Mouse (Mus musculus): ENCODE data around the gene Ush2a.

DNA sequence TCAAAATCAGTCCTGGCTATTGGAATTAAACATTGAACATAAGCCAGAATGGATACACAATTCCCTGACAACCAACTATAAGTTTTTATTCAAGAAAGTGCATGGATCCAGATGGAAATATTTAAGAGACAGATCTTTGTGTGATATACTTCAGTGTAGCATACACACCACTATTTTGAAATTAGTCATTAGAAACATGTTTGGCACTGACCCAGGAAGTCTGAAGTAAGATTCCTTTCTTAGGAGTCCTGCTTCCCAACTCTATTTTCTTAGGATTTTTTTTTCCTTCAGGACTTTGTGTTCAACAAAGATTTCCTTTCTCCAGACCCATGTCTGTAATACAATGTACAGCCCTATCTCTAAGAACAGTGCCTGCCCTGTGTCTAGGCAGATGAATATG is 23.2 kb upstream of the Ush2a start:
- TF ChIP-seq CTCF (IDR thresholded peaks at IDR 0.05 in 2 of 3, conservative IDR thresholded peaks at IDR 0.05 in 1 of 3; ENCODE audit: control insufficient read depth in 1 of 3, insufficient read depth in 1 of 3, low read depth in 2 of 3, low read length in 3 of 3, poor library complexity in 1 of 3, severe bottlenecking in 1 of 3) (no peak), POLR2A (IDR thresholded peaks at IDR 0.05; ENCODE audit: control insufficient read depth in 1 of 2, insufficient read depth in 1 of 2, low read depth in 1 of 2, low read length in 2 of 2, poor library complexity in 1 of 2) (no peak), MYB (IDR thresholded peaks at IDR 0.05; ENCODE audit: low read depth, low read length) (no peak), ZKSCAN1 (IDR thresholded peaks at IDR 0.05; ENCODE audit: low read depth, low read length) (no peak), E2F4 (IDR thresholded peaks at IDR 0.05; ENCODE audit: borderline replicate concordance, low read depth, low read length) (no peak), BHLHE40 (IDR thresholded peaks at IDR 0.05; ENCODE audit: borderline replicate concordance, low read depth, low read length) (no peak)

Measured in MEL (cell line).